Mouse (Mus musculus) regulatory T cell (primary cell): Measurements from ENCODE around the gene Arhgap24.

Experiments used
- in situ Hi-C: fragments of 300-600 bp; cut with MboI, MseI; formaldehyde crosslinking; loops from one replicate; pipeline ENCODE4 v1.15.1; 2025; ENCODE audit warnings: high pct_unique_total_duplicates

The Arhgap24 gene

GRCm38 (mm10) chr5:102577729-102578128, 96.5 kb downstream of the Arhgap24 start:
- in situ Hi-C loops, result no loop called here

DNA sequence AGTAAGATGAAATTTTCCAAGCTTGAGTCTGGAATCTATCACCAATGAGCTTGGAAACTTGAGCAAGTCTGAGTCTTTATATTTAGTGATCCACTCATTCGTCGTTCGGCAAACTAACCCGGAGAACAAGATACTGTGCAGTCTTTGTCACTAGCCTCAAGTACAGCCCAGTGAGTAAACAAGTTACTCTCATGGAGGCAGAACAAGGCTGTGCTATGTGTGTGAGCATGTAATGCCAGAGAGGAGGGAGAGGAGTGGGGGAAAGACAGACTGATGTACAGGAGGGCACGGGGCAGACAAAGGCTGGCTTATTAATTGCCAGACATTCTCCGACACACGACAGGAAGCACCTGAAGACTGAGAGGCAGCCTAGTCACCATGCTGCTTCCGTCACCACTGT, 97.2 kb downstream of the Arhgap24 start:
- in situ Hi-C loops, result no loop called here

DNA sequence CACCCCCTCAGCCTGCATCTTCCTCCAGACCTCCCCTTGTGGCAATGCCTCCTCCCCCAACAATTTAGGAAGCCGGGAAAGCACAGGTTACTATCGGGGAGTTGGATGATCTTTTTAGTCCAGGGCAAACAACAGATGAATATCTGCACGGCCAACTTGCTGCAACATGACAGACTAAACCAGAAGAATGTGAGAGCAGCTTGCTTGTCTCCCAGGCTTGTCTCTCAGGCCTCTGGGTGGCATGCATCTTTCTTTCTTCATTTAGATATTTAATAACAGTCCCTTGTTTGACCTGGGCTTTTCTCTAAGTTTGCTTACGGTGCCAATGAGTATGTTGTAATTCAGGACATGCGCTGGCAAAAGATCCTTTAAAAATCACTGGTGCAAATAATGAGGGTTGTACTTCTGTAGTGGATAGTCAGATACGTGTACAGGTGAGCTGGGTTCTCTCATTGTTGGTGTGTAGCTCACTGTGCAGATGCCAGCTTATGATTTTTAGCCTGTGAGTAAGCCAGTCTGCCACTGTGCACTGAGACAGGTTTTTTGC, 101.7 kb downstream of the Arhgap24 start:
- in situ Hi-C loops, result no loop called here

DNA sequence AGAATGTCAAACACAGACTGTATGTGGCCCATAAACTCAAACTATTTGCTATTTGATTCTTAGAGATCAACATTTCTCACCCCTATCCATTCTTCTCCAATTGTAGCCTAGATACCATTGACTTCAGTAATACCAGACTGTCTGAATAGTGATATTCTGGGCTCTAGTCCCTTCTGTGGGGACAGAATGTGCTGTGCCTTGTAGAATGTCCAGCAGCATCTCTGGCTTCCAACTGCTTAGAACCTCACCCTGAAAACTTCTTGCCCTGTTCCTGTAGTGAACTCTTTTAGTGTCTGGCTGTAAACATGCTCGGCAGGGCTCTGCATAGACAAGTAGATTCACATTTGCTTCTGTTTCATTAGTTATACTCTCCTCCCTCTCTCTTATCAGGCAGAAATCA, 110.2 kb downstream of the Arhgap24 start:
- in situ Hi-C loops, result no loop called here

- in situ Hi-C loops, result no loop called here
Measured at GRCm38 (mm10) chr5:102593058-102593457, 111.9 kb downstream of the Arhgap24 start.

DNA sequence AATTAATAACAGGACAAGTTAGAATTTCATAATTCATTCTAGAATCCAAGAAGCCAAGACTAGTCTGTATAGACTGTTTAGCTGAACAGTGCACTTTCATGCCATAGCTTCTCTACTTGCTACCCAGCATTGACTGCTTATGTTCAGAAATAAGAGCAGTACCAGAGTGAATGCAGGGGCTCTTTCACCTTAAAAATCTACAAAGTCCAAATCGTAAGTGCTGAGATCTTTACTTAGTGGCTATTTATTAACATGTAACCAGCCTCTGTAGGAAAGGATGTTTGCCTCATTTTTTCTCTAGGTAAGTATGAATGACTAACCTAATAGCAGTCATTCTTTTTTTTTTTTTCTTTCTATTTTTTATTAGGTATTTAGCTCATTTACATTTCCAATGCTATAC, 117.9 kb downstream of the Arhgap24 start:
- in situ Hi-C loops, result no loop called here

- in situ Hi-C loops, result no loop called here
Measured at GRCm38 (mm10) chr5:102613571-102613970, 132.4 kb downstream of the Arhgap24 start.

DNA sequence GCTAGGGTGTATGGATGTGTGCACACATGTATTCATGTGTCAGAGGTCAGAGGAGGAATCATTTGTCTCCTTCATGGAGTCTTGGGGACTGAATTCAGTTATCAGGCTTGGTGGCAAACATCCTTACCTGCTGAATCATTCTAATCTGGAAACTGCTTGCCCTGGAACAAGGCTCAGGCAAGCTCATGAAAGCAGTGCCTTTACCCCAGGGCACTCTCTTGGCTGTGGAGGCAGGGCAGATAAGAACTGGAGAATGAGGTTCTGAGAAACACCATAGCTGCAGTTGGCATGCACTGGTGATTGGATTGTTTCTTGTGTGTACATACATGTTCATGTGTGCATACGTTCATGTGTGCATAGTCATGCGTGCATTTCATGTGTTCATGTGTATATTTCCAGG, 132.9 kb downstream of the Arhgap24 start:
- in situ Hi-C loops, result no loop called here

GRCm38 (mm10) chr5:102615249-102615648, 134.1 kb downstream of the Arhgap24 start:
- in situ Hi-C loops, result no loop called here

GRCm38 (mm10) chr5:102621036-102621435, 139.8 kb downstream of the Arhgap24 start:
- in situ Hi-C loops, result no loop called here

- in situ Hi-C loops, result no loop called here
Measured at GRCm38 (mm10) chr5:102623807-102624435, 142.7 kb downstream of the Arhgap24 start.

GRCm38 (mm10) chr5:102626671-102627070, 145.5 kb downstream of the Arhgap24 start:
- in situ Hi-C loops, result no loop called here

DNA sequence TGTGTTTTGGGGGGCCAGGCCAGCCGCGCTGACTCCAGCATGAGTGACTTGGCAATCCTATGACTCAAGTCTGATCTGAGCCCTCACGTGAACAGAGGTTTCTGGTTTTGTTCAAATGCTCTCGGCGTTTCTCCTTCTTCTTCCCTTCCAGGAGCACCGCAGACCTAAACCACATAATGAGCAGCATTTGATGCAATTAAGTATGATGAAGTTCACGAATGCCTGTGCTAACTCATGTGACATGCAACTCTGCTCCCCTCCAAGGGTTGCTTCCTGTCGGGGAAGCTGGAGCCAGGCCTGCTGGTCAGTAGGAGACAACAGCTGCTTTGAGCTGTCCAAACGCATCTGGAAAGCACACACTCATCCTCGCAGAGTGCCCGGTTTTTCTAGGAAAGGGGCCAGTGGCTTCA, 148.2 kb downstream of the Arhgap24 start:
- in situ Hi-C loops, result no loop called here

DNA sequence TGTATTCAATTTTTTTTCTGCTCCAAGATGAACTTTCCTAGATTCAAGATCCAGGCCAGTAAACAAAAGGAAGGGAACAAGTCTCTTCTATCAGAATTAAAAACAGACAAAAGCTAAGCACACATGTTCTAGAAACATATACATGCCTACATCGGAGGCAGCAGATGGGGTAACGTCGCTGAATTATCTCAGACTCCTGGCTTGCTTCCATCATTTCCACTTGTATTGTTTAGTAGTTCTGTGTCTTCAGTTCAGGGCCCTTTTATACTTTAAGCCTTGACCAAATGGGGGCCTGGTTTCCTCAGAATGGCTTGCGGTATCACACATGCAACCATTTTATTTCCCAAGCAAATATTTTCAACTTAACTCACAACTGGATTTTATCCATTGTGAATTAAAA, 154.4 kb downstream of the Arhgap24 start:
- in situ Hi-C loops, result no loop called here

- in situ Hi-C loops, result no loop called here
Measured at GRCm38 (mm10) chr5:102639782-102640559, 158.8 kb downstream of the Arhgap24 start.

- in situ Hi-C loops, result no loop called here
Measured at GRCm38 (mm10) chr5:102643364-102643763, 162.2 kb downstream of the Arhgap24 start.

- in situ Hi-C loops, result no loop called here
Measured at GRCm38 (mm10) chr5:102643820-102644219, 162.6 kb downstream of the Arhgap24 start.

GRCm38 (mm10) chr5:102659061-102659460, 177.9 kb downstream of the Arhgap24 start:
- in situ Hi-C loops, result no loop called here

GRCm38 (mm10) chr5:102664988-102665726, 184.0 kb downstream of the Arhgap24 start:
- in situ Hi-C loops, result no loop called here

DNA sequence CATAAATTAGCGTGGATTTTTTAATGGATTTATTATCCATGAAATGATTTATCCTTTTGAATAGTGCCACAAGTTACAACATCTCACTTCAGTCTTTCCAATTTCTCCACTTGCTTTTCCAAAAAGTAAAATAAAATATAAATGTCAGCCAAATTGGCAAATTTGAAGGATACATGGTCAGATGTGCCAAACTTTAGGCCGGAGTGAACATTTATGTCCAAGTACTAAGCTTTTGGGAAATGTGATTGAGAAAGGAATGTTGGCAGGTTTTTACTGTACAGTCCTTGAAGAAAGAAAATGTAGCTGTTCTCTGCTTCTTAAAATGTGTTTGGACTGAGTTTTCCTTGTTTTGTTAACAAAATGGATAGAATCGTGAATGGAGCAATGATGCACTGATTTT, 185.7 kb downstream of the Arhgap24 start:
- in situ Hi-C loops, result no loop called here

GRCm38 (mm10) chr5:102667754-102668575, 186.8 kb downstream of the Arhgap24 start:
- in situ Hi-C loops, result no loop called here
